Mouse (Mus musculus) neural tube, embryonic 12.5 days (tissue): Measurements from ENCODE around the gene Rpn2. TPM values are rescaled to one million over a fixed set of nuclear protein-coding genes. Genes with fewer than 3 reads are reported as not detected.

Experiments used
- ATAC-seq: fragments of 200-750 bp; cut with Nextera tagmentation; 2 replicates; pipeline ENCODE4 v1.8.0; 2017; ENCODE audit warnings: low read depth, mild to moderate bottlenecking, moderate TSS enrichment, moderate library complexity; ENCODE audit not compliant: low FRiP score
- H3K27ac ChIP-seq: fragments of 300-500 bp; sonication (generic); 2 replicates; pipeline ENCODE4 v1.5.1; 2016
- H3K27me3 ChIP-seq: fragments of 300-500 bp; sonication (generic); replicated peaks from 2 replicates; pipeline ENCODE4 v1.6.1; 2016; ENCODE audit warnings: mild to moderate bottlenecking
- H3K36me3 ChIP-seq: fragments of 300-500 bp; sonication (generic); 2 replicates; pipeline ENCODE4 v1.6.1; 2016; ENCODE audit warnings: mild to moderate bottlenecking
- H3K4me1 ChIP-seq: fragments of 300-500 bp; sonication (generic); 2 replicates; pipeline ENCODE4 v1.6.1; 2016
- H3K4me2 ChIP-seq: fragments of 300-500 bp; sonication (generic); replicated peaks from 2 replicates; pipeline ENCODE4 v1.6.1; 2016; ENCODE audit warnings: mild to moderate bottlenecking
- H3K4me3 ChIP-seq: fragments of 300-500 bp; sonication (generic); 2 replicates; pipeline ENCODE4 v1.5.1; 2016
- H3K9ac ChIP-seq: fragments of 300-500 bp; sonication (generic); 2 replicates; pipeline ENCODE4 v1.6.1; 2016; ENCODE audit warnings: mild to moderate bottlenecking
- H3K9me3 ChIP-seq: fragments of 300-500 bp; sonication (generic); 2 replicates; pipeline ENCODE4 v1.6.1; 2016; ENCODE audit warnings: mild to moderate bottlenecking
- WGBS: fragments of 180-500 bp; shearing (Covaris S2); methylation state at CpG from one replicate; pipeline ENCODE4 v1.1.7; 2016; 5-methylcytosine and 5-hydroxymethylcytosine counted together
- polyA plus RNA-seq: library from polyadenylated mRNA; unstranded; fragments of >200 nt; fragmentation: Nextera tagmentation; extraction: Ambion mirVana; gene quantifications from 2 replicates; pipeline ENCODE4 v1.2.1, GENCODE M21; 2016

Gene Rpn2
- polyA plus RNA-seq, 1 experiment from 2014 or later: 234 TPM

DNA sequence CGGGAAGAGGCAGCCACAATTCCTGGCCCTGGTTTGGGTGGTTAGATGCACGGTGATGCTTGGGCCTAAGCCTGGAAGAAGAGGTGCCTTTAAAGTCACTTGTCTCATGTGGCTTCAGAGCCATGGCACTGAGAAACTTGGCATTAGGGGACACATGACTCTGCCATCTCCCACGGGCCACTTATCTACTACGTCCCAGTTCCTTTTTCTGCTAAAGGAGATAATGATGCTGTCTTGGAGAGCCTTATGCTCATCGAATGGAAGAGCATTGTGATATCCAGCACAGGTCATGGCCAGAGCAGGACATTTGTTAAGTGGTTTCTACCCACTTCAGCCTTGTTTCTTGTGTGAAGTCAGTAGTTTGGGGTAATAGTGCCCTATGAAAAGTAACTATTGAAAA lies 10.2 kb downstream of the Rpn2 start:
- peaks cover 87% of the 10 kb centered on the region for H3K36me3 ChIP-seq
- H3K27me3 ChIP-seq: no peaks in the 10 kb centered on the region
- WGBS: 93% methylated on average over 5 of the region's 5 CpGs

GRCm38 (mm10) chr2:157292093-157292492 lies 13.3 kb downstream of the Rpn2 start:
- H3K4me3 ChIP-seq: no peak overlapping the region
- peaks cover 86% of the 10 kb centered on the region for H3K36me3 ChIP-seq
- no peak overlapping the region for H3K4me2 ChIP-seq

More for the DNA sequence above, 10.2 kb downstream of the Rpn2 start:
- no peak overlapping the region for H3K9ac ChIP-seq
- no peak overlapping the region for H3K27ac ChIP-seq
- ATAC-seq: no peak
- H3K4me2 ChIP-seq: no peak overlapping the region
- no peak overlapping the region for H3K4me3 ChIP-seq
- no peaks in the 10 kb centered on the region for H3K4me1 ChIP-seq
- no peaks in the 10 kb centered on the region for H3K9me3 ChIP-seq

GRCm38 (mm10) chr2:157296105-157296689 lies 17.4 kb downstream of the Rpn2 start:
- H3K9ac ChIP-seq: no peak overlapping the region

More at GRCm38 (mm10) chr2:157292093-157292492, 13.3 kb downstream of the Rpn2 start:
- Histone ChIP-seq H3K27ac (no peak overlapping the region), H3K9me3 (no peaks in the 10 kb centered on the region), H3K9ac (no peak overlapping the region), H3K27me3 (no peaks in the 10 kb centered on the region), H3K4me1 (0 out of 2 replicates have a peak, but pooled peaks cover 3% of the 10 kb centered on the region)
- WGBS: 31% methylated on average over 2 of the region's 2 CpGs
- ATAC-seq: no peak

DNA sequence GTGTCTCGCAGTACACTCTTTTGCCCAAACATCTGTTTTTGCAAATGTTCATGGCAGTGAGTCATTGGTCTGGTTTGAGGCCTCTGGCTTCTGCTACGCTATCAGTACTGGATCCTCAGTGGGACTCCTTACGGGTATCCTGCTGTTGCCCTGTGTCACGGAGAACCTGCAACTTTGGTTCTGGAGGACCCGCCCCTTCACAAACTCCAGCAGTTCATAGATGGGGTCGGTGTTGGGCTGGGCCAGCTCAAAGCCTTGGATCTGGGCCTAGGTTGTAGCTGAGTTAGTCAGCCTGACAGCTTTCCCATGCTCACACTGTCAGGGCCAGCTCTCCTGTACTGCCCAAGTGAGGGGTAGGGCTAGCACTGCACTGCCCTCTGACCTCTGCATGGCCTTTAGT lies 21.2 kb downstream of the Rpn2 start:
- Histone ChIP-seq H3K27ac (no peak overlapping the region), H3K9ac (no peak overlapping the region), H3K4me1 (no peaks in the 10 kb centered on the region), H3K4me3 (no peak overlapping the region), H3K36me3 (peaks cover 85% of the 10 kb centered on the region), H3K27me3 (no peaks in the 10 kb centered on the region), H3K4me2 (no peak overlapping the region), H3K9me3 (no peaks in the 10 kb centered on the region)
- ATAC-seq: no peak
- 94% methylated on average over 6 of the region's 6 CpGs for WGBS

More at GRCm38 (mm10) chr2:157296105-157296689, 17.4 kb downstream of the Rpn2 start:
- Histone ChIP-seq H3K9me3 (no peaks in the 10 kb centered on the region), H3K27me3 (no peaks in the 10 kb centered on the region), H3K27ac (no peak overlapping the region), H3K4me2 (no peak overlapping the region), H3K4me1 (0 out of 2 replicates have a peak, but pooled peaks cover 3% of the 10 kb centered on the region), H3K4me3 (no peak overlapping the region), H3K36me3 (peaks cover 89% of the 10 kb centered on the region)
- ATAC-seq: no peak
- WGBS: 82% methylated on average over 7 of the region's 7 CpGs

- H3K27me3 ChIP-seq: no peaks in the 10 kb centered on the region
- H3K36me3 ChIP-seq: peaks cover 86% of the 10 kb centered on the region
- H3K27ac ChIP-seq: no peak overlapping the region
These were observed 24.3 kb downstream of the Rpn2 start for GRCm38 (mm10) chr2:157303096-157303495.

DNA sequence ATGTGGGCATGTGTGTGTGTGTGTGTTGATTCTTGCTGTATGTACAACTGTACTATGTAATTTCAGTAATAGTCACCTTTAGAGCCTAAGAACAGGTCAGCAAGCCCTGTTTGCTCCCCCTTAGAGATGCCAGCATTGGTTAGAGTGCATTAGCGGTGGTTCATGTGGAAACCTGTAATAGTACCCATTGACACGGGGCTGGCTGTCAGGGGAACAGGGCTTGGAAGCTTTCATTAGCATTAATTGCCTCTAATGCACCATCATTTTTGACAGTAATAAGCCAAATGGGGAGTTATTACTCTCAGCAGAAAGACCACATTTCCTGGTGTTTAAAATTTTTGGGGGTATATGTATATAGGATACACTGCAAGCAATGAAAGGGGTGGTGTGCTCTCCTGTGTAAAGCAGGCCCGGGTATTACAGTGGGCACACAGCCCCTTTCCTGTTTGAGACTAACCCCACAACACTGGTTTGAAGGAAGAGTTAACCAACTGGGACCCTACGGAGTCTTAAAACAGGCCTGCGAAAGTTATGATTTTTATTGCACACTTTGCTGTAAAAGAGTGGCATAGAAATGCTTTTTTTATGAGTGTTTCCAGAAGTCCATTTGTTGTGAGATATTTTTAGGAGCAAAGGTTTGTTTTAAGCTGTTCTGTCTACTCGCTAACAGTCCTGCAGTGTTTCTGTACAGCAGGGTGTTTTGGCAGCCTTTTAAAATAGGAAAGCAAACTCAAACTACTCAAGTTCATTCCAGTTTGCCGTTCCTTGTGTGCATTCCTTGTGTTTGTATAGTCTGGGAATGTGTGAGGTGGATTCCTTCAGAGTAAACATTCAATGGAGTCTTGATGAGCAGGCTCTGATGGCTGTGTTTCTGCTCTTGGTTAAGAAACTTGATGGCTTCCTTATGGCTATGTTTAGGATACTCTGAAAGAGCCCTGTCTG lies 27.5 kb downstream of the Rpn2 start:
- Histone ChIP-seq H3K36me3 (peaks cover 84% of the 10 kb centered on the region), H3K27ac (no peak overlapping the region), H3K4me3 (no peak overlapping the region), H3K4me1 (no peaks in the 10 kb centered on the region), H3K9me3 (no peaks in the 10 kb centered on the region), H3K9ac (no peak overlapping the region), H3K27me3 (no peaks in the 10 kb centered on the region), H3K4me2 (no peak overlapping the region)
- no peak for ATAC-seq
- 83% methylated on average over 7 of the region's 7 CpGs for WGBS

More at GRCm38 (mm10) chr2:157303096-157303495, 24.3 kb downstream of the Rpn2 start:
- H3K9me3 ChIP-seq: no peaks in the 10 kb centered on the region
- no peak overlapping the region for H3K4me3 ChIP-seq
- WGBS: 38% methylated on average over 9 of the region's 9 CpGs
- ATAC-seq: no peak
- no peak overlapping the region for H3K9ac ChIP-seq
- H3K4me2 ChIP-seq: no peak overlapping the region
- no peaks in the 10 kb centered on the region for H3K4me1 ChIP-seq

DNA sequence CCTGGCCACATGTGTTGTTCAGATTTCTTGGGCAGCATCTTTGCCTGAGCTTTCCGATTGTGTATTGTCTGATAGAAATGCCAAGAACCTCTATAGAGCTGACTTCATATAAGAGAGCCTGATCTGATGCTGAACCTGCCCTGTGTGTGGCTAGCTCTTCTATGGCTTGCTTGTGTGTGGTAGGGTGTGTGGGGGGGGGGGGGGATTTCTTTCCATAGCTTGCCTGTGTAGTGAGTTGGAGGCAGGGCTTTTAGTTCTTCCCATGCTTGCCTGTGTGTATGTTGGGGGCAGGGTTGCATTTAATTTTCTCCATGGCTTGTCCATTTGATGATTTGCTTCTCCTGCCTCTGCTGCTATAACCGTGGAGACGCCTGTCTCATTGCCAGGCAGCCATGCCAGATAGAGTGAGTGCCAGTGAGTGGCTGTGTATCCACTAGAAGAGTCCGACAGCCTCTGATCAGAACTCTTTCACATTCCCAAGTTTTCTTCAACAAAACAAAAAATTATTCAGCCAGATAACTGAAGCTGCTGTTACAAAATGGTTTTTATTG lies 29.0 kb downstream of the Rpn2 start:
- no peaks in the 10 kb centered on the region for H3K9me3 ChIP-seq
- no peak for ATAC-seq
- no peak overlapping the region for H3K27ac ChIP-seq
- no peak overlapping the region for H3K9ac ChIP-seq
- H3K4me2 ChIP-seq: no peak overlapping the region
- WGBS: 86% methylated on average over 4 of the region's 4 CpGs
- H3K27me3 ChIP-seq: no peaks in the 10 kb centered on the region
- no peak overlapping the region for H3K4me3 ChIP-seq
- peaks cover 87% of the 10 kb centered on the region for H3K36me3 ChIP-seq
- H3K4me1 ChIP-seq: no peaks in the 10 kb centered on the region

GRCm38 (mm10) chr2:157308273-157308917 lies 29.6 kb downstream of the Rpn2 start:
- WGBS: 96% methylated on average over 2 of the region's 2 CpGs
- H3K4me2 ChIP-seq: no peak overlapping the region
- H3K9ac ChIP-seq: no peak overlapping the region
- H3K4me1 ChIP-seq: no peaks in the 10 kb centered on the region
- no peak overlapping the region for H3K27ac ChIP-seq
- H3K4me3 ChIP-seq: no peak overlapping the region
- H3K27me3 ChIP-seq: no peaks in the 10 kb centered on the region
- peaks cover 87% of the 10 kb centered on the region for H3K36me3 ChIP-seq
- H3K9me3 ChIP-seq: no peaks in the 10 kb centered on the region
- no peak for ATAC-seq

DNA sequence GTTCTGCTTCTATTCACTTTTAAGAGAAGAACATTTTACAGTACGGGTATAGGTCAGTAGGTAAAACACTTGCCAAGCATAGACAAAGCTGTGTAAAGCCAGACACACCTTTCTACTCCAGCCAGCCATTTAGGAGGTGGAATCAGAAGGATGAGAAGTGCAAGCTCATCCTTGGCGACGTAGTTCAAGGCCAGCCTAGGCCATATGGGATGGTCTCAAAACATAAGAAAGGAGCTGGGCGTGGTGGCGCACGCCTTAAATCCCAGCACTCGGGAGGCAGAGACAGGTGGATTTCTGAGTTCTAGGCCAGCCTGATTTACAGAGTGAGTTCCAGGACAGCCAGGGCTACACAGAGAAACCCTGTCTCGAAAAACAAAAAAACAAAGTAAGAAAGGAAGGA lies 30.8 kb downstream of the Rpn2 start:
- no peak overlapping the region for H3K4me2 ChIP-seq
- H3K36me3 ChIP-seq: peaks cover 89% of the 10 kb centered on the region
- no peak overlapping the region for H3K9ac ChIP-seq
- H3K4me3 ChIP-seq: no peak overlapping the region
- no peaks in the 10 kb centered on the region for H3K9me3 ChIP-seq
- H3K27me3 ChIP-seq: no peaks in the 10 kb centered on the region
- 95% methylated on average over 8 of the region's 8 CpGs for WGBS
- H3K4me1 ChIP-seq: no peaks in the 10 kb centered on the region
- ATAC-seq: no peak
- no peak overlapping the region for H3K27ac ChIP-seq

GRCm38 (mm10) chr2:157310963-157311637 lies 32.3 kb downstream of the Rpn2 start:
- Histone ChIP-seq H3K27ac (no peak overlapping the region), H3K4me2 (no peak overlapping the region), H3K9me3 (no peaks in the 10 kb centered on the region), H3K4me1 (no peaks in the 10 kb centered on the region), H3K9ac (no peak overlapping the region), H3K27me3 (no peaks in the 10 kb centered on the region), H3K4me3 (no peak overlapping the region), H3K36me3 (peaks cover 94% of the 10 kb centered on the region)
- 91% methylated on average over 6 of the region's 6 CpGs for whole genome bisulfite sequencing
- ATAC-seq: no peak

DNA sequence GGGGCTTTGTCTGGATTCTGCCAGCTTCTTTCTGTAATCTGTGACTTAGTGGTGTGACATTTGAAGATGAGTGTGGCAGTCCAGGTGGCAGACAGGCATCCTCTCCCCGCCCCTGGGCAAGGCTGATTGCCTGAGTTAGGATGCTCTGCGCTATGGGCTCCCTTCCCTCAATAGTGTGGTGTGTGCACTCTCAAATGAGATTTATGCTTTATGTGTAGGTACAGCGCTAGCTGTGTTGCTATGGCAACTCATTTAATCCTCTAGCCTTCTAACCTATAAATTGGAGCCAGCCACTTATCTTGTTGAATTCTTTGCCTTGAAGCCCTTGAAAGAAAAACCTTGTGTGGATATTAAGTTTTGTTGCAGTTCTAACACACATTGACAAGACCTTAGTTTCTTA lies 34.9 kb downstream of the Rpn2 start:
- Histone ChIP-seq H3K9ac (no peak overlapping the region), H3K4me2 (no peak overlapping the region), H3K27me3 (no peaks in the 10 kb centered on the region), H3K36me3 (peaks cover 94% of the 10 kb centered on the region), H3K9me3 (no peaks in the 10 kb centered on the region), H3K4me3 (no peak overlapping the region), H3K27ac (peak overlapping the region; percentile 21; the same call in 1 of the 2 replicates), H3K4me1 (no peaks in the 10 kb centered on the region)
- 79% methylated on average over 3 of the region's 3 CpGs for WGBS
- ATAC-seq: no peak
